Mouse (Mus musculus) embryonic fibroblast, embryonic 13.5 days (primary cell): ENCODE measurements at regions not wholly inside any gene's neighbourhood (a gene's known extent, or its start where the extent isn't known, plus 50 kb on each side); places are given as distances from the start of the nearest gene placed in this dataset.
A peak's percentile ranks its signal among the peaks of the same experiment; 100 is the strongest.

Source experiments
- CTCF ChIP-seq: IDR thresholded peaks from 2 replicates; pipeline ENCODE4 v1.5.1; 2011; ENCODE audit warnings: mild to moderate bottlenecking, control low read depth, low read length, moderate library complexity, borderline replicate concordance; ENCODE audit not compliant: insufficient read depth
- POLR2A ChIP-seq: IDR thresholded peaks from 2 replicates; pipeline ENCODE4 v1.6.1; 2011; ENCODE audit warnings: low read depth, mild to moderate bottlenecking, control low read depth, low read length, moderate library complexity

GRCm38 (mm10) chr11:114462755-114463374, 205.5 kb upstream of the Rpl38 start:
- peak; percentile 65; the same call in 1 of the 2 replicates for TF ChIP-seq CTCF
- TF ChIP-seq POLR2A, result no peak
